In genomic region chr4:40759876-40760275, GRCm38 (mm10) we compare ENCODE assay signal across 28 mouse cellular contexts. TPM values are rescaled to one million over a fixed set of nuclear protein-coding genes. Genes with fewer than 3 reads are reported as not detected.
DNase-seq lines count a peak whose midpoint lies in the region; ATAC-seq and TF ChIP-seq lines count a peak whose summit lies in the region.
"Had no signal": no experiment of that assay in that cellular context is flagged by ENCODE, and none has a peak within 500 bp of the region (broad histone marks: within the 10 kb centered on the region; RNA-seq: fewer than 3 reads in every experiment).

No protein-coding gene starts in this region.

- DNase-seq in thymus, adult 2 months: no peak
- no peak for DNase-seq in thymus, adult 18-20 months
- peak; percentile 30 for DNase-seq in 416B (ENCODE audit: low read depth)
- DNase-seq in A20 (ENCODE audit: low read depth, low spot score): peak; percentile 44
- peak; percentile 32 for DNase-seq in induced T-regulatory cell, adult 2 months (ENCODE audit: low read depth)
- DNase-seq in layer of hippocampus, adult 18-20 months (ENCODE audit: low spot score in 2 of 2): no peak
- no peak for DNase-seq in urinary bladder, postnatal 10 days (ENCODE audit: low spot score)
- DNase-seq: adrenal gland, adult 2 months; adrenal gland, postnatal 14 days; B cell, adult 2 months; cerebellum, adult 11 months; cerebellum, adult 2 months; cerebellum, postnatal 14 days; gastrocnemius, postnatal 10 days; gastrocnemius, postnatal 36 days; heart, adult 2 months; heart, postnatal 10 days; heart, postnatal 36 days had no signal

- no peak overlapping the region for H3K4me3 ChIP-seq in thymus, adult 2 months (ENCODE audit: control insufficient read depth, insufficient read depth, low read length)
- no peak overlapping the region for H3K4me3 ChIP-seq in intestine, postnatal 0 days (ENCODE audit: low read depth, low read length)
- H3K4me3 ChIP-seq: forebrain, embryonic 10.5 days; forebrain, embryonic 13.5 days; heart, adult 2 months; hindbrain, embryonic 10.5 days; hindbrain, embryonic 13.5 days had no signal

- no peak for ATAC-seq in intestine, postnatal 0 days
- ATAC-seq: forebrain, embryonic 13.5 days; forebrain, embryonic 16.5 days; hindbrain, embryonic 16.5 days; inflammation-experienced regulatory T-cells, adult 6 months had no signal

- no peak for TF ChIP-seq POLR2A in thymus, adult 2 months (IDR thresholded peaks at IDR 0.05; ENCODE audit: control insufficient read depth, extremely low read depth, insufficient read depth, low read length, poor library complexity)

- no peak for TF ChIP-seq CTCF in thymus, adult 2 months (IDR thresholded peaks at IDR 0.05; ENCODE audit: borderline replicate concordance, control insufficient read depth, extremely low read depth, insufficient read depth, low read length, poor library complexity)
- no peak for TF ChIP-seq CTCF in intestine, postnatal 0 days (IDR thresholded peaks at IDR 0.05; ENCODE audit: low read depth)

- H3K4me1 ChIP-seq in thymus, adult 2 months (replicated peaks; ENCODE audit: control insufficient read depth, insufficient read depth, low read length): peaks cover 10% of the 10 kb centered on the region
- no peaks in the 10 kb centered on the region for H3K4me1 ChIP-seq in intestine, postnatal 0 days (replicated peaks; ENCODE audit: control insufficient read depth, insufficient read depth, low read length)

- 10% methylated on average over 5 of the region's 5 CpGs for WGBS in thymus, adult 2 months
- WGBS in intestine, postnatal 0 days: 59% methylated on average over 5 of the region's 5 CpGs

- no peaks in the 10 kb centered on the region for H3K27me3 ChIP-seq in thymus, adult 2 months (ENCODE audit: control insufficient read depth, insufficient read depth, low read length)
- no peaks in the 10 kb centered on the region for H3K27me3 ChIP-seq in intestine, postnatal 0 days (replicated peaks; ENCODE audit: control insufficient read depth, insufficient read depth, low read length)

- H3K9me3 ChIP-seq in intestine, postnatal 0 days (ENCODE audit: control insufficient read depth): no peaks in the 10 kb centered on the region
- H3K9me3 ChIP-seq: forebrain, embryonic 10.5 days; forebrain, embryonic 13.5 days; G1E; hindbrain, embryonic 10.5 days; hindbrain, embryonic 13.5 days had no signal

- H3K27ac ChIP-seq in thymus, adult 2 months (ENCODE audit: control insufficient read depth, insufficient read depth, low read length): peak overlapping the region; percentile 94
- H3K27ac ChIP-seq in intestine, postnatal 0 days (ENCODE audit: low read depth, low read length): no peak overlapping the region
- H3K27ac ChIP-seq: forebrain, embryonic 10.5 days; forebrain, embryonic 13.5 days; heart, adult 2 months; hindbrain, embryonic 10.5 days; hindbrain, embryonic 13.5 days had no signal

- H3K36me3 ChIP-seq in thymus, adult 2 months (ENCODE audit: control insufficient read depth, insufficient read depth, low read length): peaks cover 6% of the 10 kb centered on the region
- H3K36me3 ChIP-seq in intestine, postnatal 0 days (ENCODE audit: control insufficient read depth, insufficient read depth): peaks cover under 1% of the 10 kb centered on the region; the same call in 1 of the 2 replicates

- no peak overlapping the region for H3K4me2 ChIP-seq in intestine, postnatal 0 days (replicated peaks; ENCODE audit: low read depth)
- H3K4me2 ChIP-seq: forebrain, embryonic 13.5 days; heart, embryonic 11.5 days; hindbrain, embryonic 13.5 days had no signal

- H3K9ac ChIP-seq in intestine, postnatal 0 days (ENCODE audit: low read depth, low read length): no peak overlapping the region
- H3K9ac ChIP-seq: forebrain, embryonic 13.5 days; hindbrain, embryonic 13.5 days had no signal

RNA-seq across cellular contexts. Expression of gene Smu1, which starts 2.2 kb away (rescaled TPM):
- polyA plus RNA-seq in thymus, adult 2 months (2012; rRNA removed): 34.9 and 36.7 TPM in 2 replicates
- total RNA-seq in layer of hippocampus, adult 18-20 months (2021): 10 to 100 TPM; 48.9 to 55.4 TPM
- 68.8 and 72.1 TPM in 2 replicates for polyA plus RNA-seq in intestine, postnatal 0 days (2015; fragmentation: Nextera tagmentation; extraction: Ambion mirVana)

RNA-seq across cellular contexts. Expression of gene Dnaja1, which starts 37.9 kb away (rescaled TPM):
- 11.5 and 13.4 TPM in 2 replicates for polyA plus RNA-seq in thymus, adult 2 months (2012; rRNA removed)
- 100 to 1,000 TPM; 333 to 347 TPM for total RNA-seq in layer of hippocampus, adult 18-20 months (2021)
- polyA plus RNA-seq in intestine, postnatal 0 days (2015; fragmentation: Nextera tagmentation; extraction: Ambion mirVana): 320 and 345 TPM in 2 replicates

RNA-seq across cellular contexts. Expression of gene Aptx, which starts 56.9 kb away (rescaled TPM):
- 8.2 and 9.1 TPM in 2 replicates for polyA plus RNA-seq in thymus, adult 2 months (2012; rRNA removed)
- 10 to 100 TPM; 29.5 to 31.2 TPM for total RNA-seq in layer of hippocampus, adult 18-20 months (2021)
- 18.7 and 19.4 TPM in 2 replicates for polyA plus RNA-seq in intestine, postnatal 0 days (2015; fragmentation: Nextera tagmentation; extraction: Ambion mirVana)

Comparison
In these comparisons a context has a peak if more than half of its experiments do, and no peak if none do; other contexts are left out.
1. DNase-seq: peak in 416B (single experiment), A20 (single experiment) and induced T-regulatory cell, adult 2 months (single experiment); none in thymus, adult 2 months (single experiment), thymus, adult 18-20 months (0 of 2), layer of hippocampus, adult 18-20 months (0 of 2) and urinary bladder, postnatal 10 days (single experiment).
2. RNA of gene Dnaja1, which starts 37.9 kb away (polyA plus RNA-seq): 320 to 345 TPM in intestine, postnatal 0 days; 11.5 to 13.4 TPM in thymus, adult 2 months; every median in the first group is over 10 times any median in the second.